Mouse (Mus musculus): ENCODE data around the gene Cenpj.
A peak's percentile ranks its signal among the peaks of the same experiment; 100 is the strongest.

DNA sequence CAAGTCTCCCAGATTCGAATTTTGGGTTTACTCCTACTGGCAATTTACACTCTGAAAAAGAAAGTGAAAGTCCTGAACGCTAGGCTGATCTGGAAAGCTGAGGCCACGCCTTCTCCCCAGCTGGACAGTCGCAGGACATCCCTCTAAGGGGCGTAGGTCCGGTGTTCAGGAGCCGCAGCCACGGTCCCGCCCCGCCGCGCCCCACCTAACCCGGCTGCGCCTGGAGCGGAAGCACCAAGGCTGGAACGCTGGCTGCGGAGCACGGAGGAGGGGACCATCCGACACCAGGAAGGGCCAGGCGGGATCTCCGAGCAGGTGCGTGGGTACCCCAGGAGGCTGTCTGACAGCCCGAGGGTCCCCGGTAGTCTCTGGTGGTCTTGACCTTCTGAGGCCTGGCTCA, at the start of gene Cenpj, which contains the start of gene Parp4:
- peak; percentile 83; the same call in 1 of the 2 replicates for TF ChIP-seq POLR2A (IDR thresholded peaks at IDR 0.05; ENCODE audit: borderline replicate concordance, control insufficient read depth, low read depth, low read length)
- no peak for TF ChIP-seq CTCF (IDR thresholded peaks at IDR 0.05; ENCODE audit: control insufficient read depth, insufficient read depth, low read length)
